8 mouse cellular contexts compared by ENCODE assay signal in genomic region chr11:70239541-70240279, GRCm38 (mm10). TPM values are rescaled to one million over a fixed set of nuclear protein-coding genes. Genes with fewer than 3 reads are reported as not detected.
DNase-seq lines count a peak whose midpoint lies in the region; ATAC-seq and TF ChIP-seq lines count a peak whose summit lies in the region.

Gene Gm21988 (minus strand): TSS chr11:70239830.
Gene Rnasek (minus strand): TSS chr11:70239842.

- H3K36me3 ChIP-seq in MEL (ENCODE audit: control insufficient read depth in 1 of 2, insufficient read depth in 2 of 2, low read length in 2 of 2), result peaks cover 0 to 6% of the 10 kb centered on the region in 2 experiments; a peak in 1 of 4 replicates
- H3K36me3 ChIP-seq in hindbrain, embryonic 11.5 days (ENCODE audit: control insufficient read depth, insufficient read depth, low read length), result no peaks in the 10 kb centered on the region
- H3K36me3 ChIP-seq in lung, postnatal 0 days (ENCODE audit: insufficient read depth, low read length), result no peaks in the 10 kb centered on the region

- TF ChIP-seq POLR2A in MEL (IDR thresholded peaks at IDR 0.05; ENCODE audit: control insufficient read depth in 1 of 2, insufficient read depth in 1 of 2, low read depth in 1 of 2, low read length in 2 of 2, poor library complexity in 1 of 2), result peak; percentile 69 to 85; a peak in 3 of 4 replicates

- TF ChIP-seq CTCF in MEL (IDR thresholded peaks at IDR 0.05 in 2 of 3, conservative IDR thresholded peaks at IDR 0.05 in 1 of 3; ENCODE audit: control insufficient read depth in 1 of 3, insufficient read depth in 1 of 3, low read depth in 2 of 3, low read length in 3 of 3, poor library complexity in 1 of 3, severe bottlenecking in 1 of 3), result no peak
- no peak for TF ChIP-seq CTCF in lung, postnatal 0 days (IDR thresholded peaks at IDR 0.05)

- peak within 1 kb of the TSS; percentile 93 for H3K27ac ChIP-seq in MEL (ENCODE audit: control insufficient read depth, low read depth, low read length)
- H3K27ac ChIP-seq in hindbrain, embryonic 11.5 days (ENCODE audit: low read depth, low read length), result peak within 1 kb of the TSS; percentile 63
- H3K27ac ChIP-seq in lung, postnatal 0 days (ENCODE audit: low read length), result peak within 1 kb of the TSS; percentile 95

- TF ChIP-seq RAD21 in MEL (IDR thresholded peaks at IDR 0.05; ENCODE audit: low read depth, low read length), result no peak

- H3K4me2 ChIP-seq in hindbrain, embryonic 11.5 days (replicated peaks; ENCODE audit: low read depth, low read length), result peak within 1 kb of the TSS; percentile 94
- H3K4me2 ChIP-seq in lung, postnatal 0 days (replicated peaks; ENCODE audit: low read depth, low read length), result peak within 1 kb of the TSS; percentile 69

- under 1% methylated on average over 27 of the region's 35 CpGs for WGBS in hindbrain, embryonic 11.5 days
- WGBS in lung, postnatal 0 days, result under 1% methylated on average over 25 of the region's 35 CpGs

- H3K9ac ChIP-seq in MEL (ENCODE audit: control insufficient read depth, low read depth, low read length, poor library complexity, severe bottlenecking), result peak within 1 kb of the TSS; percentile 82
- H3K9ac ChIP-seq in hindbrain, embryonic 11.5 days (ENCODE audit: low read depth, low read length), result peak within 1 kb of the TSS; percentile 88
- peak within 1 kb of the TSS; percentile 84 for H3K9ac ChIP-seq in lung, postnatal 0 days (replicated peaks; ENCODE audit: low read depth)

- H3K79me2 ChIP-seq in MEL (ENCODE audit: control insufficient read depth, insufficient read depth, low read length, poor library complexity), result peaks cover 17% of the 10 kb centered on the region

- peak; percentile 94 for DNase-seq in MEL (ENCODE audit: low read depth, low spot score)
- DNase-seq in cerebellum, adult 18-20 months, result peak; percentile 83 to 86
- peak; percentile 87 for DNase-seq in forelimb bud, embryonic 11.5 days (ENCODE audit: low read depth, low spot score)
- peak; percentile 87 for DNase-seq in hindbrain, embryonic 11.5 days (ENCODE audit: low spot score)
- peak; percentile 84 to 85 for DNase-seq in layer of hippocampus, postnatal 10 days (ENCODE audit: low spot score in 2 of 2)
- peak; percentile 96 for DNase-seq in lung, postnatal 0 days (ENCODE audit: low spot score)
- peak; percentile 79 for DNase-seq in ovary, postnatal 10 days (ENCODE audit: low spot score)
- DNase-seq in thymus, postnatal 0 days (ENCODE audit: low spot score), result peak; percentile 86

- peak; percentile 61 for ATAC-seq in hindbrain, embryonic 11.5 days (ENCODE audit: low FRiP score)
- peak; percentile 44 for ATAC-seq in lung, postnatal 0 days

- peak within 1 kb of the TSS; percentile 87 to 92 for H3K4me3 ChIP-seq in MEL (ENCODE audit: control insufficient read depth in 1 of 2, insufficient read depth in 1 of 2, low read depth in 2 of 2, low read length in 2 of 2)
- H3K4me3 ChIP-seq in hindbrain, embryonic 11.5 days (ENCODE audit: low read depth, low read length), result peak within 1 kb of the TSS; percentile 91
- peak within 1 kb of the TSS; percentile 72 for H3K4me3 ChIP-seq in lung, postnatal 0 days (ENCODE audit: low read depth, low read length)

- H3K4me1 ChIP-seq in MEL (ENCODE audit: control insufficient read depth in 1 of 2, insufficient read depth in 2 of 2, low read length in 2 of 2), result peaks cover 0 to 7% of the 10 kb centered on the region in 2 experiments; a peak in 3 of 4 replicates
- H3K4me1 ChIP-seq in hindbrain, embryonic 11.5 days (replicated peaks; ENCODE audit: control insufficient read depth, insufficient read depth, low read length), result peaks cover 8% of the 10 kb centered on the region
- peaks cover 16% of the 10 kb centered on the region for H3K4me1 ChIP-seq in lung, postnatal 0 days (ENCODE audit: insufficient read depth, low read depth, low read length)

- H3K9me3 ChIP-seq in MEL (replicated peaks; ENCODE audit: insufficient read depth, low read length), result no peaks in the 10 kb centered on the region
- no peaks in the 10 kb centered on the region for H3K9me3 ChIP-seq in hindbrain, embryonic 11.5 days (ENCODE audit: control insufficient read depth, low read length)
- H3K9me3 ChIP-seq in lung, postnatal 0 days (ENCODE audit: low read length), result no peaks in the 10 kb centered on the region

- TF ChIP-seq EP300 in MEL (IDR thresholded peaks at IDR 0.05; ENCODE audit: low read depth in 1 of 2, low read length in 2 of 2), result no peak
- no peak for TF ChIP-seq EP300 in lung, postnatal 0 days (IDR thresholded peaks at IDR 0.05)

- H3K27me3 ChIP-seq in MEL (ENCODE audit: control insufficient read depth in 1 of 2, insufficient read depth in 2 of 2, low read length in 2 of 2), result peaks cover 0 to 2% of the 10 kb centered on the region in 2 experiments; a peak in 1 of 4 replicates
- H3K27me3 ChIP-seq in hindbrain, embryonic 11.5 days (ENCODE audit: control insufficient read depth, insufficient read depth, low read length), result no peaks in the 10 kb centered on the region
- H3K27me3 ChIP-seq in lung, postnatal 0 days (replicated peaks; ENCODE audit: insufficient read depth, low read length), result no peaks in the 10 kb centered on the region

TF ChIP-seq in MEL, 35 proteins besides CTCF, POLR2A, EP300 and RAD21 (continues in another document):
- TF ChIP-seq SIN3A (IDR thresholded peaks at IDR 0.05; ENCODE audit: low read length) (peak; percentile 100), MXI1 (IDR thresholded peaks at IDR 0.05; ENCODE audit: low read depth, low read length) (peak; percentile 58), MYB (IDR thresholded peaks at IDR 0.05; ENCODE audit: low read depth, low read length) (no peak), MAFK (IDR thresholded peaks at IDR 0.05; ENCODE audit: borderline replicate concordance, low read depth, low read length) (no peak), UBTF (IDR thresholded peaks at IDR 0.05; ENCODE audit: borderline replicate concordance, insufficient read depth, low read depth, low read length) (no peak), JUND (IDR thresholded peaks at IDR 0.05; ENCODE audit: low read depth, low read length) (no peak), CHD2 (IDR thresholded peaks at IDR 0.05; ENCODE audit: low read length) (no peak), NRF1 (IDR thresholded peaks at IDR 0.05; ENCODE audit: insufficient read depth, low read depth, low read length, poor library complexity, severe bottlenecking) (peak; percentile 56; the same call in 1 of the 2 replicates), POLR2AphosphoS5 (IDR thresholded peaks at IDR 0.05; ENCODE audit: borderline replicate concordance, low read depth, low read length) (no peak), RCOR1 (IDR thresholded peaks at IDR 0.05; ENCODE audit: low read depth, low read length) (no peak), TCF12 (IDR thresholded peaks at IDR 0.05; ENCODE audit: low read depth, low read length) (peak; percentile 53), ELF1 (IDR thresholded peaks at IDR 0.05; ENCODE audit: low read depth, low read length) (peak; percentile 82), TBP (IDR thresholded peaks at IDR 0.05; ENCODE audit: low read depth, low read length) (peak; percentile 91), GABPA (IDR thresholded peaks at IDR 0.05; ENCODE audit: low read depth, low read length) (no peak), ZMIZ1 (IDR thresholded peaks at IDR 0.05; ENCODE audit: low read depth, low read length) (no peak), ZKSCAN1 (IDR thresholded peaks at IDR 0.05; ENCODE audit: low read depth, low read length) (no peak), NELFE (IDR thresholded peaks at IDR 0.05; ENCODE audit: low read depth, low read length) (peak; percentile 74), ETS1 (IDR thresholded peaks at IDR 0.05; ENCODE audit: low read depth, low read length) (peak; percentile 71), HCFC1 (IDR thresholded peaks at IDR 0.05; ENCODE audit: low read depth, low read length) (peak; percentile 85), TAL1 (IDR thresholded peaks at IDR 0.05; ENCODE audit: low read length) (no peak), KAT2A (conservative IDR thresholded peaks at IDR 0.05; ENCODE audit: low read depth, low read length) (peak; percentile 51; the same call in 1 of the 2 replicates), MEF2A (IDR thresholded peaks at IDR 0.05; ENCODE audit: extremely low read depth, insufficient replicate concordance, low read depth, low read length, poor library complexity, severe bottlenecking) (no peak), SMC3 (IDR thresholded peaks at IDR 0.05; ENCODE audit: low read depth, low read length) (no peak), E2F4 (IDR thresholded peaks at IDR 0.05; ENCODE audit: borderline replicate concordance, low read depth, low read length) (no peak), CHD1 (IDR thresholded peaks at IDR 0.05; ENCODE audit: low read depth, low read length) (peak; percentile 100), POLR2AphosphoS2 (IDR thresholded peaks at IDR 0.05; ENCODE audit: low read length) (peak; percentile 81), MAX (IDR thresholded peaks at IDR 0.05; ENCODE audit: low read length) (peak; percentile 95), BHLHE40 (IDR thresholded peaks at IDR 0.05; ENCODE audit: borderline replicate concordance, low read depth, low read length) (peak; percentile 83), MYC (IDR thresholded peaks at IDR 0.05; ENCODE audit: low read depth, low read length) (0 out of 2 replicates have a peak, but pooled peaks have one; percentile 28), USF2 (IDR thresholded peaks at IDR 0.05; ENCODE audit: borderline replicate concordance in 1 of 2, insufficient read depth in 1 of 2, low read depth in 1 of 2, low read length in 2 of 2) (peak; percentile 97 to 99)

RNA-seq across cellular contexts. Expression of gene Gm21988, which starts in this region (rescaled TPM):
- 2.3 and 3.7 TPM in 2 replicates for total RNA-seq in MEL (2012; rRNA removed)
- 1 to 10 TPM in 1 of 2 experiments, not detected in 1; 4.1 TPM for polyA plus RNA-seq in MEL (2012; ENCODE audit: insufficient read depth in 1 of 2, insufficient read length in 2 of 2, low read depth in 1 of 2, low replicate concordance in 2 of 2, missing spikeins in 1 of 2)
- 10.2 and 11.6 TPM in 2 replicates for polyA plus RNA-seq in hindbrain, embryonic 11.5 days (2014; fragmentation: Nextera tagmentation; extraction: Ambion mirVana)
- total RNA-seq in layer of hippocampus, postnatal 10 days (2021), result 1 to 10 TPM; 6.6 to 8.7 TPM
- polyA plus RNA-seq in lung, postnatal 0 days (2015; fragmentation: Nextera tagmentation; extraction: Ambion mirVana), result 11.0 and 15.3 TPM in 2 replicates
- polyA plus RNA-seq in thymus, postnatal 0 days (2015; fragmentation: Nextera tagmentation; extraction: Ambion mirVana), result 13.0 and 13.9 TPM in 2 replicates

RNA-seq across cellular contexts. Expression of gene Rnasek, which starts in this region (rescaled TPM):
- 46.8 and 56.2 TPM in 2 replicates for total RNA-seq in MEL (2012; rRNA removed)
- polyA plus RNA-seq in MEL (2012; ENCODE audit: insufficient read depth in 1 of 2, insufficient read length in 2 of 2, low read depth in 1 of 2, low replicate concordance in 2 of 2, missing spikeins in 1 of 2), result 100 to 1,000 TPM in 1 of 2 experiments, not detected in 1; 179 TPM
- 146 and 147 TPM in 2 replicates for polyA plus RNA-seq in hindbrain, embryonic 11.5 days (2014; fragmentation: Nextera tagmentation; extraction: Ambion mirVana)
- total RNA-seq in layer of hippocampus, postnatal 10 days (2021), result 100 to 1,000 TPM; 306 to 350 TPM
- 462 and 484 TPM in 2 replicates for polyA plus RNA-seq in lung, postnatal 0 days (2015; fragmentation: Nextera tagmentation; extraction: Ambion mirVana)
- polyA plus RNA-seq in thymus, postnatal 0 days (2015; fragmentation: Nextera tagmentation; extraction: Ambion mirVana), result 355 and 365 TPM in 2 replicates

Comparison
In these comparisons a context has a peak if more than half of its experiments do, and no peak if none do; other contexts are left out.
1. Peak in every context shown above with its lines: DNase-seq, ATAC-seq, H3K4me3 ChIP-seq and H3K27ac ChIP-seq.